ENCODE assay signal across 18 mouse cellular contexts in genomic region chr9:29058811-29059210, GRCm38 (mm10).
DNase-seq lines count a peak whose midpoint lies in the region; ATAC-seq and TF ChIP-seq lines count a peak whose summit lies in the region.
"Had no signal": no experiment of that assay in that cellular context is flagged by ENCODE, and none has a peak within 500 bp of the region (broad histone marks: within the 10 kb centered on the region; RNA-seq: fewer than 3 reads in every experiment).

No protein-coding gene starts in this region.

- no peak overlapping the region for H3K9ac ChIP-seq in hindbrain, embryonic 12.5 days
- H3K9ac ChIP-seq in midbrain, embryonic 13.5 days (replicated peaks), result no peak overlapping the region
- no peak overlapping the region for H3K9ac ChIP-seq in midbrain, embryonic 15.5 days
- no peak overlapping the region for H3K9ac ChIP-seq in hindbrain, postnatal 0 days (replicated peaks; ENCODE audit: low read length)
- no peak overlapping the region for H3K9ac ChIP-seq in heart, embryonic 11.5 days (ENCODE audit: low read depth, low read length)
- H3K9ac ChIP-seq: forebrain, embryonic 12.5 days had no signal

- DNase-seq in hindbrain, embryonic 10.5 days (ENCODE audit: low spot score), result no peak
- DNase-seq in brain, embryonic 14.5 days (ENCODE audit: low read depth), result peak; percentile 79
- DNase-seq in hindbrain, postnatal 0 days (ENCODE audit: low spot score), result peak; percentile 44
- no peak for DNase-seq in kidney, adult 8-10 months
- DNase-seq: adrenal gland, postnatal 25 days; B cell, adult 2 months; gastrocnemius, postnatal 36 days; kidney, adult 2 months; kidney, postnatal 14 days; liver; lung, postnatal 14 days; thymus, postnatal 14 days had no signal

- TF ChIP-seq CTCF in brain, embryonic 14.5 days (IDR thresholded peaks at IDR 0.05; ENCODE audit: borderline replicate concordance, extremely low read depth, insufficient read depth, insufficient read length), result no peak
- no peak for TF ChIP-seq CTCF in hindbrain, postnatal 0 days (IDR thresholded peaks at IDR 0.05; ENCODE audit: low read depth)

- H3K27me3 ChIP-seq in hindbrain, embryonic 12.5 days, result no peaks in the 10 kb centered on the region
- no peaks in the 10 kb centered on the region for H3K27me3 ChIP-seq in hindbrain, embryonic 10.5 days (ENCODE audit: insufficient read depth, poor library complexity, severe bottlenecking)
- no peaks in the 10 kb centered on the region for H3K27me3 ChIP-seq in midbrain, embryonic 13.5 days
- H3K27me3 ChIP-seq in midbrain, embryonic 15.5 days (replicated peaks), result no peaks in the 10 kb centered on the region
- no peaks in the 10 kb centered on the region for H3K27me3 ChIP-seq in hindbrain, postnatal 0 days (ENCODE audit: insufficient read depth, low read length)
- H3K27me3 ChIP-seq in heart, embryonic 11.5 days (ENCODE audit: control insufficient read depth, insufficient read depth, low read length), result no peaks in the 10 kb centered on the region
- H3K27me3 ChIP-seq: forebrain, embryonic 12.5 days had no signal

- no peaks in the 10 kb centered on the region for H3K9me3 ChIP-seq in hindbrain, embryonic 12.5 days (replicated peaks)
- H3K9me3 ChIP-seq in hindbrain, embryonic 10.5 days, result no peaks in the 10 kb centered on the region
- H3K9me3 ChIP-seq in midbrain, embryonic 13.5 days, result no peaks in the 10 kb centered on the region
- no peaks in the 10 kb centered on the region for H3K9me3 ChIP-seq in midbrain, embryonic 15.5 days
- no peaks in the 10 kb centered on the region for H3K9me3 ChIP-seq in hindbrain, postnatal 0 days (ENCODE audit: low read length)
- H3K9me3 ChIP-seq in heart, embryonic 11.5 days (replicated peaks; ENCODE audit: control insufficient read depth, low read length), result no peaks in the 10 kb centered on the region
- H3K9me3 ChIP-seq: embryonic facial prominence, embryonic 10.5 days; forebrain, embryonic 12.5 days had no signal

- 47% methylated on average over 8 of the region's 8 CpGs for WGBS in hindbrain, embryonic 12.5 days
- WGBS in hindbrain, embryonic 10.5 days, result 65% methylated on average over 8 of the region's 8 CpGs
- 65% methylated on average over 8 of the region's 8 CpGs for WGBS in midbrain, embryonic 13.5 days
- WGBS in midbrain, embryonic 15.5 days, result 49% methylated on average over 8 of the region's 8 CpGs
- 27% methylated on average over 8 of the region's 8 CpGs for WGBS in hindbrain, postnatal 0 days
- 87% methylated on average over 8 of the region's 8 CpGs for WGBS in heart, embryonic 11.5 days (ENCODE audit: insufficient replicate concordance)

- no peak overlapping the region for H3K27ac ChIP-seq in hindbrain, embryonic 12.5 days
- H3K27ac ChIP-seq in hindbrain, embryonic 10.5 days, result no peak overlapping the region
- H3K27ac ChIP-seq in midbrain, embryonic 13.5 days, result peak overlapping the region; percentile 30
- H3K27ac ChIP-seq in midbrain, embryonic 15.5 days, result no peak overlapping the region
- no peak overlapping the region for H3K27ac ChIP-seq in hindbrain, postnatal 0 days
- H3K27ac ChIP-seq in heart, embryonic 11.5 days (ENCODE audit: low read depth, low read length), result no peak overlapping the region
- H3K27ac ChIP-seq: embryonic facial prominence, embryonic 10.5 days; forebrain, embryonic 12.5 days had no signal

- no peak for TF ChIP-seq POLR2A in brain, embryonic 14.5 days (IDR thresholded peaks at IDR 0.05; ENCODE audit: borderline replicate concordance, extremely low read depth, insufficient read depth, insufficient read length, poor library complexity, severe bottlenecking)

- H3K36me3 ChIP-seq in hindbrain, embryonic 12.5 days, result no peaks in the 10 kb centered on the region
- H3K36me3 ChIP-seq in hindbrain, embryonic 10.5 days, result no peaks in the 10 kb centered on the region
- no peaks in the 10 kb centered on the region for H3K36me3 ChIP-seq in midbrain, embryonic 13.5 days
- no peaks in the 10 kb centered on the region for H3K36me3 ChIP-seq in midbrain, embryonic 15.5 days (replicated peaks)
- no peaks in the 10 kb centered on the region for H3K36me3 ChIP-seq in hindbrain, postnatal 0 days (ENCODE audit: insufficient read depth, low read length)
- H3K36me3 ChIP-seq in heart, embryonic 11.5 days (ENCODE audit: control insufficient read depth, insufficient read depth, low read length), result no peaks in the 10 kb centered on the region
- H3K36me3 ChIP-seq: embryonic facial prominence, embryonic 10.5 days; forebrain, embryonic 12.5 days had no signal

- H3K4me2 ChIP-seq in hindbrain, embryonic 12.5 days (replicated peaks), result no peak overlapping the region
- no peak overlapping the region for H3K4me2 ChIP-seq in midbrain, embryonic 13.5 days (replicated peaks)
- H3K4me2 ChIP-seq in midbrain, embryonic 15.5 days, result no peak overlapping the region
- no peak overlapping the region for H3K4me2 ChIP-seq in hindbrain, postnatal 0 days (ENCODE audit: low read depth, low read length)
- H3K4me2 ChIP-seq in heart, embryonic 11.5 days, result no peak overlapping the region
- H3K4me2 ChIP-seq: forebrain, embryonic 12.5 days had no signal

- peaks cover 7% of the 10 kb centered on the region; the same call in 1 of the 2 replicates for H3K4me1 ChIP-seq in hindbrain, embryonic 12.5 days
- 0 out of 2 replicates have a peak, but pooled peaks cover 16% of the 10 kb centered on the region for H3K4me1 ChIP-seq in hindbrain, embryonic 10.5 days (replicated peaks)
- peaks cover 5% of the 10 kb centered on the region; the same call in 1 of the 2 replicates for H3K4me1 ChIP-seq in midbrain, embryonic 13.5 days (replicated peaks)
- H3K4me1 ChIP-seq in midbrain, embryonic 15.5 days, result no peaks in the 10 kb centered on the region
- no peaks in the 10 kb centered on the region; the same call in 1 of the 2 replicates for H3K4me1 ChIP-seq in hindbrain, postnatal 0 days (ENCODE audit: insufficient read depth, low read length)
- H3K4me1 ChIP-seq in heart, embryonic 11.5 days (ENCODE audit: control insufficient read depth, insufficient read depth, low read length), result no peaks in the 10 kb centered on the region

- 0 out of 2 replicates have a peak, but pooled peaks have one; percentile 29 for ATAC-seq in hindbrain, embryonic 12.5 days (ENCODE audit: low FRiP score)
- no peak for ATAC-seq in midbrain, embryonic 13.5 days
- no peak for ATAC-seq in midbrain, embryonic 15.5 days (replicated peaks)
- ATAC-seq in hindbrain, postnatal 0 days, result no peak
- no peak for ATAC-seq in heart, embryonic 11.5 days (replicated peaks; ENCODE audit: insufficient number of reproducible peaks, low FRiP score, low TSS enrichment)

- no peak overlapping the region for H3K4me3 ChIP-seq in hindbrain, embryonic 12.5 days
- no peak overlapping the region for H3K4me3 ChIP-seq in hindbrain, embryonic 10.5 days
- no peak overlapping the region for H3K4me3 ChIP-seq in midbrain, embryonic 13.5 days (replicated peaks)
- no peak overlapping the region for H3K4me3 ChIP-seq in midbrain, embryonic 15.5 days
- H3K4me3 ChIP-seq in hindbrain, postnatal 0 days (ENCODE audit: low read length), result no peak overlapping the region
- H3K4me3 ChIP-seq in heart, embryonic 11.5 days (ENCODE audit: low read depth, low read length), result no peak overlapping the region
- H3K4me3 ChIP-seq: embryonic facial prominence, embryonic 10.5 days; forebrain, embryonic 12.5 days had no signal

Comparison
In these comparisons a context has a peak if more than half of its experiments do, and no peak if none do; other contexts are left out.
1. DNase-seq: peak in brain, embryonic 14.5 days (single experiment) and hindbrain, postnatal 0 days (single experiment); none in hindbrain, embryonic 10.5 days (single experiment) and kidney, adult 8-10 months (0 of 2).